Mouse (Mus musculus): ENCODE measurements at regions not wholly inside any gene's neighbourhood (a gene's known extent, or its start where the extent isn't known, plus 50 kb on each side); places are given as distances from the start of the nearest gene placed in this dataset.
A peak's percentile ranks its signal among the peaks of the same experiment; 100 is the strongest.

- peak; percentile 17 for DNase-seq
- intact Hi-C loops (cut with DNase I) = no loop called here
Measured at GRCm38 (mm10) chr4:28754960-28755692, 57.8 kb upstream of the Epha7 start.

- no peak for DNase-seq
- intact Hi-C loops (cut with DNase I) = no loop called here
Measured at GRCm38 (mm10) chr4:28762378-28762777, 50.6 kb upstream of the Epha7 start.
